Mouse (Mus musculus) thymus, adult 2 months (tissue): ENCODE results near the gene Pts.

Experiments
- CTCF ChIP-seq: fragments of 200-500 bp; IDR thresholded peaks from 2 replicates; pipeline ENCODE4 v1.5.1; 2012; ENCODE audit warnings: mild to moderate bottlenecking, control low read depth, low read length, moderate library complexity, borderline replicate concordance; ENCODE audit not compliant: control insufficient read depth, poor library complexity, insufficient read depth; ENCODE audit errors: extremely low read depth
- POLR2A ChIP-seq: fragments of 200-500 bp; IDR thresholded peaks from 2 replicates; pipeline ENCODE4 v1.6.1; 2012; ENCODE audit warnings: mild to moderate bottlenecking, low read length, control low read depth, moderate library complexity; ENCODE audit not compliant: control insufficient read depth, poor library complexity, insufficient read depth; ENCODE audit errors: extremely low read depth

- TF ChIP-seq CTCF = no peak
- no peak for TF ChIP-seq POLR2A
Observed at GRCm38 (mm10) chr9:50542401-50542800, 13.9 kb upstream of the Pts start.
